In the genomic region with DNA sequence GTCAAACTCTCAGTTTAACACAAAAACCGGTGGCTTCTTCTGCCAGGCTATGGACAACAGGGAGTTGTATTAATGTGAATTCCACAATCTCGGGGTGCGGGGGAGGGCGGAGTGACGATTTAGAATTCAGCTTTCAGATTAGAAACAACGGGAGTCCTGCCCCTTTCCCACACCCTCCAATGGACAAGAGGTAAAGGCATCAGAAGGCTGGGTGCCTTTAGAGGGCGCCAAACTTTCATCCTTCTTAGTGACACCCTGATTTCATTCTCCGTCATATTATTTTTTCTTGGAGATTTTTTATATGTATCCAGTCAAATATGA, we compare ENCODE assay signal across 10 mouse cellular contexts. TPM values are rescaled to one million over a fixed set of nuclear protein-coding genes. Genes with fewer than 3 reads are reported as not detected.
A peak's percentile ranks its signal among the peaks of the same experiment; 100 is the strongest.
DNase-seq lines count a peak whose midpoint lies in the region; ATAC-seq and TF ChIP-seq lines count a peak whose summit lies in the region.
"Had no signal": no experiment of that assay in that cellular context is flagged by ENCODE, and none has a peak within 500 bp of the region (broad histone marks: within the 10 kb centered on the region; RNA-seq: fewer than 3 reads in every experiment).

A gene (minus strand): TSS at position 137 of the 321 bp plus-strand sequence.

- H3K4me1 ChIP-seq in thymus, adult 2 months (replicated peaks; ENCODE audit: control insufficient read depth, insufficient read depth, low read length) = no peaks in the 10 kb centered on the region
- no peaks in the 10 kb centered on the region for H3K4me1 ChIP-seq in heart, embryonic 15.5 days (replicated peaks)
- H3K4me1 ChIP-seq: embryonic facial prominence, embryonic 15.5 days had no signal

- H3K4me2 ChIP-seq in heart, embryonic 15.5 days = peak within 1 kb of the TSS; percentile 39
- H3K4me2 ChIP-seq: embryonic facial prominence, embryonic 15.5 days; liver, embryonic 13.5 days had no signal

- H3K4me3 ChIP-seq in thymus, adult 2 months (ENCODE audit: control insufficient read depth, insufficient read depth, low read length) = no peak within 1 kb of the TSS
- no peak within 1 kb of the TSS for H3K4me3 ChIP-seq in heart, embryonic 15.5 days
- H3K4me3 ChIP-seq: embryonic facial prominence, embryonic 15.5 days; liver, embryonic 13.5 days had no signal

- DNase-seq in cerebellum, postnatal 10 days = peak; percentile 53
- DNase-seq in cerebellum, adult 8-10 months = no peak
- DNase-seq in thymus, adult 2 months = peak; percentile 2
- DNase-seq in thymus, postnatal 10 days (ENCODE audit: low spot score in 2 of 2) = no peak
- DNase-seq in kidney, postnatal 25 days = peak; percentile 85 to 87
- DNase-seq in lung, postnatal 4 days = peak; percentile 47 to 63
- DNase-seq: liver, embryonic 13.5 days had no signal

- 54% methylated on average over 8 of the region's 8 CpGs for WGBS in thymus, adult 2 months
- WGBS in heart, embryonic 15.5 days = 34% methylated on average over 8 of the region's 8 CpGs

- TF ChIP-seq CTCF in thymus, adult 2 months (IDR thresholded peaks at IDR 0.05; ENCODE audit: borderline replicate concordance, control insufficient read depth, extremely low read depth, insufficient read depth, low read length, poor library complexity) = no peak

- H3K27me3 ChIP-seq in thymus, adult 2 months (ENCODE audit: control insufficient read depth, insufficient read depth, low read length) = no peaks in the 10 kb centered on the region
- H3K27me3 ChIP-seq in heart, embryonic 15.5 days = no peaks in the 10 kb centered on the region
- H3K27me3 ChIP-seq: embryonic facial prominence, embryonic 15.5 days; liver, embryonic 13.5 days had no signal

- ATAC-seq in heart, embryonic 15.5 days (replicated peaks; ENCODE audit: insufficient number of reproducible peaks, insufficient read depth, low FRiP score, low read depth) = no peak
- no peak; the same call in 1 of the 2 replicates for ATAC-seq in megakaryocyte-erythroid progenitor cell, adult 5-6 weeks (replicated peaks; ENCODE audit: low FRiP score, low TSS enrichment, poor library complexity, severe bottlenecking)

- no peak for TF ChIP-seq POLR2A in thymus, adult 2 months (IDR thresholded peaks at IDR 0.05; ENCODE audit: control insufficient read depth, extremely low read depth, insufficient read depth, low read length, poor library complexity)

- no peaks in the 10 kb centered on the region for H3K36me3 ChIP-seq in thymus, adult 2 months (ENCODE audit: control insufficient read depth, insufficient read depth, low read length)
- no peaks in the 10 kb centered on the region for H3K36me3 ChIP-seq in heart, embryonic 15.5 days
- H3K36me3 ChIP-seq: embryonic facial prominence, embryonic 15.5 days; liver, embryonic 13.5 days had no signal

- H3K9ac ChIP-seq in heart, embryonic 15.5 days = no peak within 1 kb of the TSS
- H3K9ac ChIP-seq: embryonic facial prominence, embryonic 15.5 days; liver, embryonic 13.5 days had no signal

- no peaks in the 10 kb centered on the region for H3K9me3 ChIP-seq in heart, embryonic 15.5 days (replicated peaks)
- H3K9me3 ChIP-seq: embryonic facial prominence, embryonic 15.5 days; liver, embryonic 13.5 days had no signal

- no peak within 1 kb of the TSS for H3K27ac ChIP-seq in thymus, adult 2 months (ENCODE audit: control insufficient read depth, insufficient read depth, low read length)
- H3K27ac ChIP-seq in heart, embryonic 15.5 days = no peak within 1 kb of the TSS
- H3K27ac ChIP-seq: embryonic facial prominence, embryonic 15.5 days; liver, embryonic 13.5 days had no signal

RNA-seq across cellular contexts. Expression of the gene that starts here (rescaled TPM):
- polyA plus RNA-seq in thymus, adult 2 months (2012; rRNA removed) = 0.08 TPM in 1 of 2 replicates, not detected in the other
- 0.33 and 0.34 TPM in 2 replicates for polyA plus RNA-seq in heart, embryonic 15.5 days (2015; fragmentation: Nextera tagmentation; extraction: Ambion mirVana)
- total RNA-seq in megakaryocyte-erythroid progenitor cell, adult 5-6 weeks (2014; fragmentation: Nextera tagmentation) = not detected in 2 replicates
- total RNA-seq in megakaryocyte-erythroid progenitor cell, adult 5-6 weeks (2017) = 0.42 TPM in 1 of 2 replicates, not detected in the other

Comparison
In these comparisons a context has a peak if more than half of its experiments do, and no peak if none do; other contexts are left out.
1. DNase-seq: peak in cerebellum, postnatal 10 days (2 of 2), kidney, postnatal 25 days (2 of 2) and lung, postnatal 4 days (2 of 2); none in cerebellum, adult 8-10 months (single experiment) and thymus, postnatal 10 days (0 of 2).
2. Peak in DNase-seq in thymus, adult 2 months; RNA of the gene not detected or under 1 TPM.